Mouse (Mus musculus) bone marrow, adult 2 months (tissue): ENCODE measurements around the gene Tmem108.

Experiments used
- CTCF ChIP-seq: fragments of 200-500 bp; IDR thresholded peaks from 2 replicates; pipeline ENCODE4 v1.5.1; 2011; ENCODE audit warnings: low read length, control low read depth; ENCODE audit not compliant: control insufficient read depth, insufficient read depth
- POLR2A ChIP-seq: fragments of 200-500 bp; IDR thresholded peaks from 2 replicates; pipeline ENCODE4 v1.6.1; 2011; ENCODE audit warnings: low read depth, mild to moderate bottlenecking, control low read depth, low read length, borderline replicate concordance; ENCODE audit not compliant: control insufficient read depth

GRCm38 (mm10) chr9:103494346-103495020, 267.2 kb downstream of the Tmem108 start:
- no peak for TF ChIP-seq POLR2A
- peak; percentile 88 for TF ChIP-seq CTCF
